ENCODE assay signal across 8 mouse cellular contexts in genomic region chr14:120911388-120911901, GRCm38 (mm10). TPM values are rescaled to one million over a fixed set of nuclear protein-coding genes. Genes with fewer than 3 reads are reported as not detected.
DNase-seq lines count a peak whose midpoint lies in the region; ATAC-seq and TF ChIP-seq lines count a peak whose summit lies in the region.

No protein-coding gene starts in this region.

- TF ChIP-seq CTCF in olfactory bulb, adult 2 months (IDR thresholded peaks at IDR 0.05; ENCODE audit: insufficient read depth, low read depth, low read length): no peak
- TF ChIP-seq CTCF in thymus, adult 2 months (IDR thresholded peaks at IDR 0.05; ENCODE audit: borderline replicate concordance, control insufficient read depth, extremely low read depth, insufficient read depth, low read length, poor library complexity): no peak

- no peaks in the 10 kb centered on the region for H3K27me3 ChIP-seq in heart, embryonic 11.5 days (ENCODE audit: control insufficient read depth, insufficient read depth, low read length)
- H3K27me3 ChIP-seq in lung, embryonic 16.5 days (ENCODE audit: control insufficient read depth, insufficient read depth, low read depth, low read length): no peaks in the 10 kb centered on the region
- no peaks in the 10 kb centered on the region for H3K27me3 ChIP-seq in thymus, adult 2 months (ENCODE audit: control insufficient read depth, insufficient read depth, low read length)

- H3K4me2 ChIP-seq in heart, embryonic 11.5 days: peak overlapping the region; percentile 97
- peak overlapping the region; percentile 80 for H3K4me2 ChIP-seq in lung, embryonic 16.5 days (ENCODE audit: low read depth, low read length)

- TF ChIP-seq POLR2A in olfactory bulb, adult 2 months (IDR thresholded peaks at IDR 0.05; ENCODE audit: insufficient read depth, low read depth, low read length): no peak
- no peak for TF ChIP-seq POLR2A in thymus, adult 2 months (IDR thresholded peaks at IDR 0.05; ENCODE audit: control insufficient read depth, extremely low read depth, insufficient read depth, low read length, poor library complexity)

- no peaks in the 10 kb centered on the region for H3K9me3 ChIP-seq in heart, embryonic 11.5 days (replicated peaks; ENCODE audit: control insufficient read depth, low read length)
- no peaks in the 10 kb centered on the region for H3K9me3 ChIP-seq in lung, embryonic 16.5 days (ENCODE audit: control insufficient read depth, low read length)

- ATAC-seq in heart, embryonic 11.5 days (replicated peaks; ENCODE audit: insufficient number of reproducible peaks, low FRiP score, low TSS enrichment): peak; percentile 40
- peak; percentile 29 for ATAC-seq in lung, embryonic 16.5 days (ENCODE audit: low read depth)

- WGBS in heart, embryonic 11.5 days (ENCODE audit: insufficient replicate concordance): under 1% methylated on average over 28 of the region's 63 CpGs
- WGBS in lung, embryonic 16.5 days: 0% methylated on average over 38 of the region's 63 CpGs
- WGBS in olfactory bulb, adult 2 months: 4% methylated on average over 62 of the region's 63 CpGs
- WGBS in thymus, adult 2 months: 8% methylated on average over 63 of the region's 63 CpGs

- H3K9ac ChIP-seq in heart, embryonic 11.5 days (ENCODE audit: low read depth, low read length): peak overlapping the region; percentile 90
- H3K9ac ChIP-seq in lung, embryonic 16.5 days (ENCODE audit: low read length): peak overlapping the region; percentile 87

- no peaks in the 10 kb centered on the region for H3K36me3 ChIP-seq in heart, embryonic 11.5 days (ENCODE audit: control insufficient read depth, insufficient read depth, low read length)
- H3K36me3 ChIP-seq in lung, embryonic 16.5 days (ENCODE audit: control insufficient read depth, insufficient read depth, low read length): no peaks in the 10 kb centered on the region
- H3K36me3 ChIP-seq in thymus, adult 2 months (ENCODE audit: control insufficient read depth, insufficient read depth, low read length): no peaks in the 10 kb centered on the region

- peak; percentile 78 for DNase-seq in A20 (ENCODE audit: low read depth, low spot score)
- peak; percentile 57 to 82 for DNase-seq in adrenal gland, adult (ENCODE audit: inconsistent age in 2 of 2, low spot score in 1 of 2)
- peak; percentile 49 for DNase-seq in embryo, embryonic 10 days (ENCODE audit: low spot score)
- peak; percentile 69 for DNase-seq in kidney, postnatal 10 days
- peak; percentile 42 for DNase-seq in thymus, adult 2 months

- peaks cover 9% of the 10 kb centered on the region for H3K4me1 ChIP-seq in heart, embryonic 11.5 days (ENCODE audit: control insufficient read depth, insufficient read depth, low read length)
- peaks cover 17% of the 10 kb centered on the region for H3K4me1 ChIP-seq in lung, embryonic 16.5 days (replicated peaks; ENCODE audit: control insufficient read depth, insufficient read depth, low read length)
- H3K4me1 ChIP-seq in olfactory bulb, adult 2 months (ENCODE audit: control insufficient read depth, insufficient read depth, low read length): peaks cover 8% of the 10 kb centered on the region; the same call in 1 of the 2 replicates
- peaks cover 4% of the 10 kb centered on the region; the same call in 1 of the 2 replicates for H3K4me1 ChIP-seq in thymus, adult 2 months (replicated peaks; ENCODE audit: control insufficient read depth, insufficient read depth, low read length)

- H3K4me3 ChIP-seq in heart, embryonic 11.5 days (ENCODE audit: low read depth, low read length): peak overlapping the region; percentile 90
- H3K4me3 ChIP-seq in lung, embryonic 16.5 days (ENCODE audit: low read length): peak overlapping the region; percentile 91
- peak overlapping the region; percentile 68 for H3K4me3 ChIP-seq in olfactory bulb, adult 2 months (ENCODE audit: insufficient read depth, low read depth, low read length)
- H3K4me3 ChIP-seq in thymus, adult 2 months (ENCODE audit: control insufficient read depth, insufficient read depth, low read length): peak overlapping the region; percentile 68

- H3K27ac ChIP-seq in heart, embryonic 11.5 days (ENCODE audit: low read depth, low read length): peak overlapping the region; percentile 94
- H3K27ac ChIP-seq in lung, embryonic 16.5 days (ENCODE audit: low read length): peak overlapping the region; percentile 94
- H3K27ac ChIP-seq in olfactory bulb, adult 2 months (ENCODE audit: insufficient read depth, low read depth, low read length): no peak overlapping the region
- no peak overlapping the region for H3K27ac ChIP-seq in thymus, adult 2 months (ENCODE audit: control insufficient read depth, insufficient read depth, low read length)

RNA-seq across cellular contexts. Expression of gene Ipo5, which starts 0.4 kb away (rescaled TPM):
- polyA plus RNA-seq in heart, embryonic 11.5 days (2014; fragmentation: Nextera tagmentation; extraction: Ambion mirVana): 105 and 116 TPM in 2 replicates
- polyA plus RNA-seq in lung, embryonic 16.5 days (2015; fragmentation: Nextera tagmentation; extraction: Ambion mirVana): 71.8 and 78.9 TPM in 2 replicates
- polyA plus RNA-seq in olfactory bulb, adult 2 months (2012; ENCODE audit: insufficient read depth, insufficient read length, low replicate concordance, missing spikeins): 73.4 TPM in 1 of 2 replicates, not detected in the other
- 27.7 and 33.5 TPM in 2 replicates for polyA plus RNA-seq in thymus, adult 2 months (2012; rRNA removed)

Comparison
In these comparisons a context has a peak if more than half of its experiments do, and no peak if none do; other contexts are left out.
1. H3K27ac ChIP-seq: peak in heart, embryonic 11.5 days (single experiment) and lung, embryonic 16.5 days (single experiment); none in olfactory bulb, adult 2 months (single experiment) and thymus, adult 2 months (single experiment).
2. Peak in every context shown above with its lines, with median percentiles within 50 percentile points of each other: DNase-seq and H3K4me3 ChIP-seq.